Mouse (Mus musculus): ENCODE data around the gene Olfr399.

Olfr399 gene

DNA sequence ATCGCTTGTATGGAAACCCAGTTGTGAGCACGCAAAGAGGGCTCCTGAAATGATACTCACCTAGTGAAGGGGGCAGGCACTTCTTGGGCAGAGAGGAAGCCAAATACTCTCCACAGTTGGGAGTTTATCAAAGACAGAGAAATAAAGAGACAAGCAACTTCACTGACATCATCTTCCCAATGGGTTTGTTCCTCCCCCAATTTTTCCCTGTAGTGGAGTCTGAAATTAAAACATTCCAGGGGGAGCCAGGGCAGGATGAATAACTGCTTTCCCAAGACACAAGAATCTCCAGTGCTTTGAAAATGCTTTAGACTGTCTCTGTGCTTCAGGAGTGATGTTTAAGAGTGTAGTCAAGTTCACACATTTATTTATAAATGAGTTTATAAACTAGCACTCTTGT, at the start of gene Olfr399, which contains the start of gene Olfr139:
Gene Olfr399 (minus strand): TSS at position 165 of the 400 bp plus-strand sequence.
Gene Olfr139 (minus strand): TSS at position 101 of the 400 bp plus-strand sequence.
- no peak for DNase-seq (ENCODE audit: low spot score)

DNA sequence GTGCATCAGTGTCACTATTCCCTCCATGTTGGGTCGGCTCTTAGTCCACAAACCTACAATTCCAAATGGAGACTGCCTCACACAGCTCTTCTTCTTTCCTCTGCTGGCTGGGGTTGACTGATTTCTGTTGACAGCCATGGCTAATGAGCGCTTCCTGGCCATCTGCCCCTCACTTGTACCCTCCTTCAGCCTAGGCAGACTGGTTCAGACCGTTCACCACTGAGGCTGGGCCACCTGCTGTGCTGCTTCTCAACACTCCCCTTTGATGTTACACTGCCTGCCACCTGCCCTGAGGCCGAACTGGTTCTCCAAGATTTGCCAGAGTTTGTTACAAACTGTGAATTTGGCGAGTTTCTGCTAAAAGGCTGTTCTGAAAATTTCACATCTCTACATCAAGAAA, 48.7 kb upstream of the Olfr399 start:
- no peak for DNase-seq (ENCODE audit: low spot score)

DNA sequence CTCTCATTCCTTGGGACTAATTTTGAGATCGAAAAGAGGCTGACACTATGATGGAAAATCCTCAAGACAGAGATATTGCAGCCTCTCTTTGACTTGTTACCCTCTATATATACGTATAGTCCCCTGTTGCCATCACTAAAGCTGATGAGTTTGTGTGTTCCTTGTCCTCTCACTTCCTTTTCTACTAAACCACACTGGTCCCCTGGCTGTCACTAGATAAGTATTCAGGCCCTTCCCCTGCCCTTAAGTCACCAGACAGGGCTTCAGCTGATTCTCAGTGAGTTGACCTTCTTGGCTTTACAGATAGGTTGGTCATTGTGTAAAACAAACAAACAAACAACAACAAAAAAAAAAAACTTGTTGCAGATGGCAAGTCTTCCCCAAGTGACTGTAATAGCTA, 45.1 kb upstream of the Olfr399 start:
- no peak for DNase-seq (ENCODE audit: low spot score)

DNA sequence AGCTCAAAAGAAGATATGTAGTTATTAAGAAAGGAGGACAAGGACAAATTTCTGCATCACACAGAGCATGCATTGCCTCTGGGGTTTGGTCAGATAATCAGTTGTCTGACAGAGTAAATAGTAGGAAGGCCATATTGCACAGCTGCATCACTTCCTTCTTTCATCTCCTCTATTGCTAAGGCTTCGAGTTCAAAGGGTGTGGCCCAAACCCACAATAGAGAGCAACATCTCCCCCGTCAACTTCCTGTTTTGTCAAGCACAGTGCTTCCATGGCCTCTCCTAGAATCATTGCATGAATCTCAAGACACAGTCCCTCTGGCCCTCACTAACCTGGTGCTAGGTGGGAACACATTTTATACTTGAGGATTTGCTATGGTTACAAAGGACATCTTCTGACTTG, 44.3 kb upstream of the Olfr399 start:
- no peak for DNase-seq (ENCODE audit: low spot score)

DNA sequence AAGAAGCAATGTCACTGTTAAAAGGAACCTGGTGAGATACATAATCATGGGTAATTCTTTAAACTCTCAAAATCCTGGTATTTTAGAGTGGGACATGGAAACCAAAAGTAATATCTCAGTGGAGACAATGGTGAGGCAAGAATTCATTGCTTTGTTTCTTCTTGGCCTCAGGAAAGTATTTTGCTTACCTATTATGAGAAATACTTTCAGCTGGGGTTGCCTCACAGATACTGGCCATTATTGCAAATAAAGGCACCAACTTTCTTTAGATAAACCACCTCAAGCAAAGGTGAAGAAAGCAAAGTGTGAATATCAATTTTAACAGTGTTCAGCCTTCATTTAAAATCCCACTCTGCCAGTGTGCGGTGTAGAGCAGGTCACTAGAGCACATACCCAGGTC, 13.2 kb upstream of the Olfr399 start, which contains the start of gene Zfp616:
Gene Zfp616 (plus strand): TSS at position 301 of the 400 bp plus-strand sequence.
- DNase-seq (ENCODE audit: low spot score): no peak

DNA sequence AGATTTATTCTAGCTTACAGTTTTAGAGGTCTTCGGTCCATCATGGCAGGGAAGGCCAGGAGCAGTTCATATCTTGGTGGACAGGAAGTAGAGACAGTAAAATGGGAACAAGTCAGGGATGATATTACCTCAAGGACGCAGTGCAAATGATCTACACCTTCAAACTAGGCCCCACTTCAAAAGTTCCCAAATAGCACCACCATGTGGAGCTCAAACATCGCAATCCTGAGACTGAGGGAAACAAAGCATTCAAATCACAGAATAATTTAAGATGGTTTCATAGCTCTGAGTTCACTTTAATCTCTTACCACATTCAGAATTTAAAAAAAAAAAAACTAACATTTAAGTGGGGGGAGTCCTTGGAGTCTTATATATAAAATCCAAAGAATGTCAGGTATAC, 5.1 kb downstream of the Olfr399 start:
- DNase-seq (ENCODE audit: low spot score): no peak

Data from adipocyte (in vitro differentiated cells).